25 mouse cellular contexts compared by ENCODE assay signal in genomic region chr13:97182821-97183220, GRCm38 (mm10).
"Had no signal": no experiment of that assay in that cellular context is flagged by ENCODE, and none has a peak within 500 bp of the region (broad histone marks: within the 10 kb centered on the region; RNA-seq: fewer than 3 reads in every experiment).

No protein-coding gene starts in this region.

- DNase-seq: gastrocnemius, postnatal 14 days; gastrocnemius, postnatal 36 days; heart, adult 18-20 months; heart, postnatal 14 days; heart, postnatal 36 days; kidney, adult 18-20 months; kidney, adult 8-10 months; kidney, postnatal 10 days; kidney, postnatal 25 days; kidney, postnatal 4 days; layer of hippocampus, adult 9-11 months; liver; liver, embryonic 13.5 days; liver, postnatal 0 days had no signal

- ATAC-seq: hindbrain, postnatal 0 days; liver, postnatal 0 days had no signal

- H3K4me1 ChIP-seq: hindbrain, embryonic 13.5 days; hindbrain, embryonic 15.5 days; limb, embryonic 10.5 days; limb, embryonic 12.5 days; liver, embryonic 13.5 days had no signal

- H3K4me3 ChIP-seq: heart, embryonic 10.5 days; heart, embryonic 13.5 days; heart, embryonic 15.5 days; hindbrain, embryonic 13.5 days; hindbrain, embryonic 15.5 days; left cerebral cortex, adult 2 months; limb, embryonic 10.5 days; limb, embryonic 12.5 days; liver, embryonic 13.5 days; liver, embryonic 15.5 days had no signal

- H3K9me3 ChIP-seq: heart, embryonic 10.5 days; heart, embryonic 13.5 days; heart, embryonic 15.5 days; hindbrain, embryonic 13.5 days; hindbrain, embryonic 15.5 days; limb, embryonic 10.5 days; limb, embryonic 12.5 days; liver, embryonic 13.5 days; liver, embryonic 15.5 days had no signal

- H3K4me2 ChIP-seq: heart, embryonic 13.5 days; heart, embryonic 15.5 days; hindbrain, embryonic 13.5 days; hindbrain, embryonic 15.5 days; limb, embryonic 12.5 days; liver, embryonic 11.5 days; liver, embryonic 13.5 days; liver, embryonic 15.5 days had no signal

- H3K9ac ChIP-seq: heart, embryonic 13.5 days; heart, embryonic 15.5 days; hindbrain, embryonic 13.5 days; hindbrain, embryonic 15.5 days; limb, embryonic 12.5 days; liver, embryonic 13.5 days; liver, embryonic 15.5 days; liver, postnatal 0 days had no signal

- H3K27ac ChIP-seq: heart, embryonic 10.5 days; heart, embryonic 13.5 days; heart, embryonic 15.5 days; hindbrain, embryonic 13.5 days; hindbrain, embryonic 15.5 days; hindbrain, postnatal 0 days; left cerebral cortex, adult 2 months; limb, embryonic 10.5 days; limb, embryonic 12.5 days; liver, embryonic 13.5 days; liver, embryonic 15.5 days had no signal

- H3K27me3 ChIP-seq: heart, embryonic 13.5 days; heart, embryonic 15.5 days; hindbrain, embryonic 13.5 days; hindbrain, embryonic 15.5 days; limb, embryonic 12.5 days; liver, embryonic 13.5 days; liver, embryonic 15.5 days had no signal
